In the genomic region with DNA sequence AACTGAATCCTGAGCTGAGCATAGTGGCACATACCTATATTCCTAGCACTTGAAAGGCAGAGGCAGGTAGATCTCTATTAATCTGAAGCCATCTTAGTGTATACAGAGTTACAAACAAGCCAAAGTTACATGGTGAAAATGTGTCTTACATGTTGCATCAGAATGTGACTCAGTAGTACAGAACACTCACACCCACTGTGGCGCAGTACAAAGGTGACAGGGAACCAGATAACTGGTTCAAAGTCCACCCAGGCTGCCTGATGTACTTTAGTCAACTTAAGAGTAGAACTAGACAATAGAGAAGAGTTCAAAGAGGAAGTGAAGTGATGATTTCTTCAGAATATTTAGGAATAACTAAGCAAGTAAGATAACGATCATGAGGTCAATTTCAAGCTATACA, we compare ENCODE assay signal across 19 mouse cellular contexts. TPM values are rescaled to one million over a fixed set of nuclear protein-coding genes. Genes with fewer than 3 reads are reported as not detected.
DNase-seq lines count a peak whose midpoint lies in the region; ATAC-seq and TF ChIP-seq lines count a peak whose summit lies in the region.
"Had no signal": no experiment of that assay in that cellular context is flagged by ENCODE, and none has a peak within 500 bp of the region (broad histone marks: within the 10 kb centered on the region; RNA-seq: fewer than 3 reads in every experiment).

No protein-coding gene starts in this region.

- H3K4me3 ChIP-seq in liver, embryonic 16.5 days (ENCODE audit: low read depth, low read length) = no peak overlapping the region
- H3K4me3 ChIP-seq in liver, embryonic 12.5 days = no peak overlapping the region
- no peak overlapping the region for H3K4me3 ChIP-seq in MEL (ENCODE audit: control insufficient read depth in 1 of 2, insufficient read depth in 1 of 2, low read depth in 2 of 2, low read length in 2 of 2)
- H3K4me3 ChIP-seq: embryonic facial prominence, embryonic 10.5 days; heart, adult 2 months; heart, embryonic 15.5 days had no signal

- WGBS in liver, embryonic 16.5 days (ENCODE audit: insufficient replicate concordance) = 83% methylated on average over 2 of the region's 2 CpGs
- 87% methylated on average over 2 of the region's 2 CpGs for WGBS in liver, embryonic 12.5 days (ENCODE audit: insufficient replicate concordance)
- WGBS in large intestine, adult 2 months = 57% methylated on average over 2 of the region's 2 CpGs

- TF ChIP-seq RAD21 in MEL (IDR thresholded peaks at IDR 0.05; ENCODE audit: low read depth, low read length) = no peak

- H3K27ac ChIP-seq in liver, embryonic 16.5 days (ENCODE audit: low read length) = no peak overlapping the region
- H3K27ac ChIP-seq in liver, embryonic 12.5 days = no peak overlapping the region
- no peak overlapping the region; the same call in 1 of the 2 replicates for H3K27ac ChIP-seq in MEL (ENCODE audit: control insufficient read depth, low read depth, low read length)
- H3K27ac ChIP-seq: embryonic facial prominence, embryonic 10.5 days; heart, adult 2 months; heart, embryonic 15.5 days; hindbrain, embryonic 14.5 days had no signal

- TF ChIP-seq POLR2A in MEL (IDR thresholded peaks at IDR 0.05; ENCODE audit: control insufficient read depth in 1 of 2, insufficient read depth in 1 of 2, low read depth in 1 of 2, low read length in 2 of 2, poor library complexity in 1 of 2) = no peak

- H3K9ac ChIP-seq in liver, embryonic 16.5 days (ENCODE audit: low read depth, low read length) = no peak overlapping the region
- no peak overlapping the region for H3K9ac ChIP-seq in liver, embryonic 12.5 days
- H3K9ac ChIP-seq in MEL (ENCODE audit: control insufficient read depth, low read depth, low read length, poor library complexity, severe bottlenecking) = no peak overlapping the region
- H3K9ac ChIP-seq: heart, embryonic 15.5 days; hindbrain, embryonic 14.5 days had no signal

- H3K36me3 ChIP-seq in liver, embryonic 16.5 days (ENCODE audit: control insufficient read depth, insufficient read depth) = peaks cover 3% of the 10 kb centered on the region; the same call in 1 of the 2 replicates
- H3K36me3 ChIP-seq in liver, embryonic 12.5 days = peaks cover 60% of the 10 kb centered on the region
- peaks cover 4 to 13% of the 10 kb centered on the region in 2 experiments; a peak in 3 of 4 replicates for H3K36me3 ChIP-seq in MEL (ENCODE audit: control insufficient read depth in 1 of 2, insufficient read depth in 2 of 2, low read length in 2 of 2)

- no peaks in the 10 kb centered on the region for H3K27me3 ChIP-seq in liver, embryonic 16.5 days (ENCODE audit: control insufficient read depth, insufficient read depth, low read depth, low read length)
- H3K27me3 ChIP-seq in liver, embryonic 12.5 days (replicated peaks) = no peaks in the 10 kb centered on the region
- H3K27me3 ChIP-seq in MEL (ENCODE audit: control insufficient read depth in 1 of 2, insufficient read depth in 2 of 2, low read length in 2 of 2) = no peaks in the 10 kb centered on the region
- H3K27me3 ChIP-seq: heart, embryonic 15.5 days had no signal

- no peak overlapping the region for H3K4me2 ChIP-seq in liver, embryonic 16.5 days (ENCODE audit: low read depth, low read length)
- no peak overlapping the region for H3K4me2 ChIP-seq in liver, embryonic 12.5 days
- H3K4me2 ChIP-seq: heart, embryonic 11.5 days; heart, embryonic 15.5 days; hindbrain, embryonic 14.5 days had no signal

- no peaks in the 10 kb centered on the region for H3K79me2 ChIP-seq in MEL (ENCODE audit: control insufficient read depth, insufficient read depth, low read length, poor library complexity)

- TF ChIP-seq CTCF in MEL (IDR thresholded peaks at IDR 0.05 in 2 of 3, conservative IDR thresholded peaks at IDR 0.05 in 1 of 3; ENCODE audit: control insufficient read depth in 1 of 3, insufficient read depth in 1 of 3, low read depth in 2 of 3, low read length in 3 of 3, poor library complexity in 1 of 3, severe bottlenecking in 1 of 3) = no peak

- ATAC-seq in liver, embryonic 16.5 days (ENCODE audit: low read depth) = peak; percentile 73
- ATAC-seq in liver, embryonic 12.5 days = no peak
- ATAC-seq: forebrain, embryonic 14.5 days had no signal

- peak; percentile 35 for DNase-seq in MEL (ENCODE audit: low read depth, low spot score)
- peak; percentile 39 for DNase-seq in large intestine, adult 2 months (ENCODE audit: low read depth, low spot score)
- no peak for DNase-seq in thymus, postnatal 36 days
- DNase-seq in left cerebral cortex, adult 11 months (ENCODE audit: low spot score) = no peak
- DNase-seq: adrenal gland, postnatal 14 days; cerebellum, adult 11-12 months; cerebellum, adult 9-10 months; cerebellum, postnatal 36 days; gastrocnemius, postnatal 36 days; heart, adult 2 months; heart, postnatal 14 days had no signal

- no peak for TF ChIP-seq EP300 in MEL (IDR thresholded peaks at IDR 0.05; ENCODE audit: low read depth in 1 of 2, low read length in 2 of 2)

- H3K9me3 ChIP-seq in liver, embryonic 16.5 days (replicated peaks; ENCODE audit: control insufficient read depth, low read length) = no peaks in the 10 kb centered on the region
- no peaks in the 10 kb centered on the region for H3K9me3 ChIP-seq in liver, embryonic 12.5 days (replicated peaks)
- H3K9me3 ChIP-seq in MEL (replicated peaks; ENCODE audit: insufficient read depth, low read length) = no peaks in the 10 kb centered on the region
- H3K9me3 ChIP-seq: embryonic facial prominence, embryonic 10.5 days; G1E; heart, embryonic 15.5 days had no signal

- no peaks in the 10 kb centered on the region for H3K4me1 ChIP-seq in liver, embryonic 16.5 days (ENCODE audit: control insufficient read depth, low read depth, low read length)
- H3K4me1 ChIP-seq in liver, embryonic 12.5 days = no peaks in the 10 kb centered on the region
- no peaks in the 10 kb centered on the region; a peak in 1 of 4 replicates for H3K4me1 ChIP-seq in MEL (ENCODE audit: control insufficient read depth in 1 of 2, insufficient read depth in 2 of 2, low read length in 2 of 2)
- H3K4me1 ChIP-seq: embryonic facial prominence, embryonic 10.5 days; heart, embryonic 15.5 days had no signal

TF ChIP-seq in MEL, 35 proteins besides CTCF, POLR2A, EP300 and RAD21:
- no peak for TF ChIP-seq BHLHE40 (IDR thresholded peaks at IDR 0.05; ENCODE audit: borderline replicate concordance, low read depth, low read length)
- no peak for TF ChIP-seq ZNF384 (IDR thresholded peaks at IDR 0.05; ENCODE audit: low read depth, low read length)
- TF ChIP-seq MXI1 (IDR thresholded peaks at IDR 0.05; ENCODE audit: low read depth, low read length) = no peak

RNA-seq across cellular contexts. Expression of a gene that starts 27.3 kb away (rescaled TPM):
- polyA plus RNA-seq in liver, embryonic 16.5 days (2015; fragmentation: Nextera tagmentation; extraction: Ambion mirVana) = 20.0 and 20.5 TPM in 2 replicates
- 34.9 and 37.5 TPM in 2 replicates for polyA plus RNA-seq in liver, embryonic 12.5 days (2016; fragmentation: Nextera tagmentation; extraction: Ambion mirVana)
- 25.7 and 28.6 TPM in 2 replicates for total RNA-seq in MEL (2012; rRNA removed)
- 10 to 100 TPM in 1 of 2 experiments, not detected in 1; 26.3 TPM for polyA plus RNA-seq in MEL (2012; ENCODE audit: insufficient read depth in 1 of 2, insufficient read length in 2 of 2, low read depth in 1 of 2, low replicate concordance in 2 of 2, missing spikeins in 1 of 2)
- 12.0 and 18.8 TPM in 2 replicates for polyA plus RNA-seq in large intestine, adult 2 months (2012; rRNA removed)

Comparison
In these comparisons a context has a peak if more than half of its experiments do, and no peak if none do; other contexts are left out.
1. DNase-seq: peak in MEL (single experiment) and large intestine, adult 2 months (single experiment); none in thymus, postnatal 36 days (0 of 2) and left cerebral cortex, adult 11 months (single experiment).